Mouse (Mus musculus): ENCODE results near the gene Msrb1.

- TF ChIP-seq CTCF (IDR thresholded peaks at IDR 0.05; ENCODE audit: borderline replicate concordance, insufficient read depth, low read length) (no peak), POLR2A (IDR thresholded peaks at IDR 0.05; ENCODE audit: low read depth, low read length) (no peak)
Measured at GRCm38 (mm10) chr17:24729067-24729466, 7.4 kb upstream of the Msrb1 start.
